Mouse (Mus musculus) C3H10T1/2 (cell line): ENCODE measurements around the gene Rtn4ip1. TPM values are rescaled to one million over a fixed set of nuclear protein-coding genes. Genes with fewer than 3 reads are reported as not detected.

ENCODE experiments used
- polyA plus RNA-seq, 2 experiments: library from polyadenylated mRNA; unstranded; fragments of >200 nt; fragmentation: generic; extraction: Trizol; gene quantifications; one replicate each; pipeline ENCODE4 v1.2.1; 2012; ENCODE audit warnings: missing spikeins in 2 of 2

Rtn4ip1 gene
- 1 to 10 TPM; 1.4 to 3.5 TPM for polyA plus RNA-seq

DNA sequence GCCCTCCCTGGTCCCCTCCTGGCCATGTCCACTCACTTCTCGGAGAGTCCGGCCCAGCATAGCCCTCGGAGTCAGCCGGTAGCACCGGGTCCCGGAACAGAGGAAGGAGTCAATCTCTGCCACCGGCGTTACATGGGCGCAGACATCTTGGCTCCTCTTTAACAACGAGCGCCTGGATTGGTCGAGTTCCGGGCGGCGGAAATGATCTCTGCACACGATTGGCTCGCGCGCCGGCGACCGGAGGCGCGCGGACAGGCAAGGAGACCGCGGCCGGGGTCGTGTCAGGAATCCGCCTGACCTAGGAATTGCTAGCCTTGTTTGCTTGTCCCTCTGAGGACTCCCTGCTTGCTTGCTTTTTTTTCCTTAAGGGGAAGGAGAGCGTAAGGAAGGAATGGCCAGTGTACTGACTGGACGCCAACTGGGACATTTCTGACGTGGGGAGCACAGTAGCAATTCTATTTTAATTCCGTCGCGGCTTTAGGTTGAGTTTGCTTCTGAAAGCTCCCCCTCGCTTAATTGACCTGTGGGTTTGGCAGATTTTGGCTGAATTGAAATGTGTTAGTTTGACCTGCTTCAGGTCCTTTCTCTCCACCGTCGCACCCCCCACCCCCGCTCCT, at the start of gene Rtn4ip1, which contains the start of gene Qrsl1:
Rtn4ip1 (plus strand) TSS at position 230 of the 617 bp plus-strand sequence.
Qrsl1 (minus strand) TSS at position 168 of the 617 bp plus-strand sequence.

Other genes starting within 250 kb of the Rtn4ip1 start
- 1 to 10 TPM; 2.6 to 4.3 TPM for gene Qrsl1, start 62 bp upstream of the Rtn4ip1 start, polyA plus RNA-seq
- gene Crybg1, start 247.0 kb downstream of the Rtn4ip1 start, polyA plus RNA-seq: under 1 TPM; 0.01 to 0.31 TPM